25 mouse cellular contexts compared by ENCODE assay signal in genomic region chr4:143140940-143141339, GRCm38 (mm10).
DNase-seq lines count a peak whose midpoint lies in the region; ATAC-seq and TF ChIP-seq lines count a peak whose summit lies in the region.
"Had no signal": no experiment of that assay in that cellular context is flagged by ENCODE, and none has a peak within 500 bp of the region (broad histone marks: within the 10 kb centered on the region; RNA-seq: fewer than 3 reads in every experiment).

No protein-coding gene starts in this region.

- no peak for TF ChIP-seq CTCF in intestine, postnatal 0 days (IDR thresholded peaks at IDR 0.05; ENCODE audit: low read depth)
- no peak for TF ChIP-seq CTCF in stomach, postnatal 0 days (IDR thresholded peaks at IDR 0.05; ENCODE audit: low read depth)

- WGBS in intestine, embryonic 15.5 days: 64% methylated on average over 3 of the region's 3 CpGs
- 59% methylated on average over 3 of the region's 3 CpGs for WGBS in intestine, postnatal 0 days
- WGBS in stomach, embryonic 15.5 days: 81% methylated on average over 3 of the region's 3 CpGs
- 62% methylated on average over 3 of the region's 3 CpGs for WGBS in stomach, postnatal 0 days
- 97% methylated on average over 3 of the region's 3 CpGs for WGBS in midbrain, embryonic 11.5 days
- 81% methylated on average over 3 of the region's 3 CpGs for WGBS in liver, embryonic 11.5 days

- no peaks in the 10 kb centered on the region for H3K27me3 ChIP-seq in intestine, embryonic 15.5 days (replicated peaks)
- no peaks in the 10 kb centered on the region for H3K27me3 ChIP-seq in intestine, postnatal 0 days (replicated peaks; ENCODE audit: control insufficient read depth, insufficient read depth, low read length)
- H3K27me3 ChIP-seq in stomach, embryonic 15.5 days (replicated peaks): no peaks in the 10 kb centered on the region
- no peaks in the 10 kb centered on the region for H3K27me3 ChIP-seq in stomach, postnatal 0 days (ENCODE audit: control insufficient read depth, insufficient read depth, low read length)
- no peaks in the 10 kb centered on the region for H3K27me3 ChIP-seq in midbrain, embryonic 11.5 days (ENCODE audit: control insufficient read depth, insufficient read depth, low read length)
- no peaks in the 10 kb centered on the region for H3K27me3 ChIP-seq in liver, embryonic 11.5 days (replicated peaks; ENCODE audit: control insufficient read depth, insufficient read depth, low read length)
- H3K27me3 ChIP-seq: embryonic facial prominence, embryonic 13.5 days; embryonic facial prominence, embryonic 15.5 days; forebrain, embryonic 13.5 days; Patski had no signal

- H3K9me3 ChIP-seq in intestine, embryonic 15.5 days: no peaks in the 10 kb centered on the region
- no peaks in the 10 kb centered on the region for H3K9me3 ChIP-seq in intestine, postnatal 0 days (ENCODE audit: control insufficient read depth)
- no peaks in the 10 kb centered on the region for H3K9me3 ChIP-seq in stomach, embryonic 15.5 days
- H3K9me3 ChIP-seq in stomach, postnatal 0 days (ENCODE audit: control insufficient read depth, low read length): no peaks in the 10 kb centered on the region
- H3K9me3 ChIP-seq in midbrain, embryonic 11.5 days (ENCODE audit: control insufficient read depth, low read length): no peaks in the 10 kb centered on the region
- no peaks in the 10 kb centered on the region for H3K9me3 ChIP-seq in liver, embryonic 11.5 days (ENCODE audit: control insufficient read depth, low read length)
- H3K9me3 ChIP-seq: embryonic facial prominence, embryonic 13.5 days; embryonic facial prominence, embryonic 15.5 days; forebrain, embryonic 13.5 days; G1E had no signal

- no peak for TF ChIP-seq EP300 in stomach, postnatal 0 days (optimal IDR thresholded peaks at IDR 0.05)

- no peak overlapping the region for H3K9ac ChIP-seq in intestine, embryonic 15.5 days
- H3K9ac ChIP-seq in intestine, postnatal 0 days (ENCODE audit: low read depth, low read length): no peak overlapping the region
- no peak overlapping the region for H3K9ac ChIP-seq in stomach, embryonic 15.5 days
- H3K9ac ChIP-seq in stomach, postnatal 0 days (ENCODE audit: low read length): no peak overlapping the region
- no peak overlapping the region for H3K9ac ChIP-seq in midbrain, embryonic 11.5 days (ENCODE audit: low read length)
- no peak overlapping the region for H3K9ac ChIP-seq in liver, embryonic 11.5 days (ENCODE audit: low read depth, low read length)
- H3K9ac ChIP-seq: embryonic facial prominence, embryonic 13.5 days; embryonic facial prominence, embryonic 15.5 days; forebrain, embryonic 13.5 days had no signal

- H3K36me3 ChIP-seq in intestine, embryonic 15.5 days: peaks cover 7% of the 10 kb centered on the region
- H3K36me3 ChIP-seq in intestine, postnatal 0 days (ENCODE audit: control insufficient read depth, insufficient read depth): peaks cover 21% of the 10 kb centered on the region
- H3K36me3 ChIP-seq in stomach, embryonic 15.5 days: peaks cover 14% of the 10 kb centered on the region
- H3K36me3 ChIP-seq in stomach, postnatal 0 days (ENCODE audit: control insufficient read depth, insufficient read depth, low read length): peaks cover 4% of the 10 kb centered on the region; the same call in 1 of the 2 replicates
- H3K36me3 ChIP-seq in midbrain, embryonic 11.5 days (ENCODE audit: control insufficient read depth, insufficient read depth, low read length): no peaks in the 10 kb centered on the region; the same call in 1 of the 2 replicates
- H3K36me3 ChIP-seq in liver, embryonic 11.5 days (ENCODE audit: control insufficient read depth, insufficient read depth, low read length): peaks cover 5% of the 10 kb centered on the region

- H3K27ac ChIP-seq in intestine, embryonic 15.5 days: no peak overlapping the region
- H3K27ac ChIP-seq in intestine, postnatal 0 days (ENCODE audit: low read depth, low read length): no peak overlapping the region
- peak overlapping the region; percentile 21; the same call in 1 of the 2 replicates for H3K27ac ChIP-seq in stomach, embryonic 15.5 days
- no peak overlapping the region for H3K27ac ChIP-seq in stomach, postnatal 0 days (replicated peaks)
- H3K27ac ChIP-seq in midbrain, embryonic 11.5 days (ENCODE audit: low read depth, low read length): no peak overlapping the region
- no peak overlapping the region for H3K27ac ChIP-seq in liver, embryonic 11.5 days (ENCODE audit: low read depth, low read length)
- H3K27ac ChIP-seq: embryonic facial prominence, embryonic 13.5 days; embryonic facial prominence, embryonic 15.5 days; forebrain, embryonic 13.5 days had no signal

- H3K4me2 ChIP-seq in intestine, embryonic 15.5 days (replicated peaks): no peak overlapping the region
- no peak overlapping the region for H3K4me2 ChIP-seq in intestine, postnatal 0 days (replicated peaks; ENCODE audit: low read depth)
- H3K4me2 ChIP-seq in stomach, embryonic 15.5 days: no peak overlapping the region
- no peak overlapping the region for H3K4me2 ChIP-seq in stomach, postnatal 0 days (replicated peaks; ENCODE audit: low read depth)
- no peak overlapping the region for H3K4me2 ChIP-seq in midbrain, embryonic 11.5 days
- no peak overlapping the region for H3K4me2 ChIP-seq in liver, embryonic 11.5 days
- H3K4me2 ChIP-seq: embryonic facial prominence, embryonic 13.5 days; embryonic facial prominence, embryonic 15.5 days; forebrain, embryonic 13.5 days had no signal

- H3K4me3 ChIP-seq in intestine, embryonic 15.5 days (replicated peaks): no peak overlapping the region
- H3K4me3 ChIP-seq in intestine, postnatal 0 days (ENCODE audit: low read depth, low read length): no peak overlapping the region
- H3K4me3 ChIP-seq in stomach, embryonic 15.5 days (replicated peaks): no peak overlapping the region
- H3K4me3 ChIP-seq in stomach, postnatal 0 days (ENCODE audit: low read depth, low read length): no peak overlapping the region
- no peak overlapping the region for H3K4me3 ChIP-seq in midbrain, embryonic 11.5 days (ENCODE audit: low read depth, low read length)
- no peak overlapping the region for H3K4me3 ChIP-seq in liver, embryonic 11.5 days (ENCODE audit: low read depth, low read length)
- H3K4me3 ChIP-seq: embryonic facial prominence, embryonic 13.5 days; embryonic facial prominence, embryonic 15.5 days; erythroblast, embryonic 14.5 days; forebrain, embryonic 13.5 days had no signal

- peak; percentile 70 for ATAC-seq in intestine, embryonic 15.5 days
- ATAC-seq in intestine, postnatal 0 days: no peak
- ATAC-seq in stomach, embryonic 15.5 days (ENCODE audit: insufficient read depth, low FRiP score, low read depth): no peak
- ATAC-seq in stomach, postnatal 0 days (ENCODE audit: low FRiP score, low TSS enrichment): peak; percentile 77; the same call in 1 of the 2 replicates
- ATAC-seq in midbrain, embryonic 11.5 days (ENCODE audit: low FRiP score): no peak
- ATAC-seq in liver, embryonic 11.5 days (replicated peaks; ENCODE audit: low FRiP score): no peak
- no peak for ATAC-seq in erythroid progenitor cell, adult 5-6 weeks (replicated peaks; ENCODE audit: low FRiP score, poor library complexity, severe bottlenecking)
- ATAC-seq: forebrain, embryonic 13.5 days; forebrain, embryonic 16.5 days; Patski had no signal

- H3K4me1 ChIP-seq in intestine, embryonic 15.5 days (replicated peaks): 0 out of 2 replicates have a peak, but pooled peaks cover 4% of the 10 kb centered on the region
- 0 out of 2 replicates have a peak, but pooled peaks cover 5% of the 10 kb centered on the region for H3K4me1 ChIP-seq in intestine, postnatal 0 days (replicated peaks; ENCODE audit: control insufficient read depth, insufficient read depth, low read length)
- peaks cover 4% of the 10 kb centered on the region; the same call in 1 of the 2 replicates for H3K4me1 ChIP-seq in stomach, embryonic 15.5 days
- no peaks in the 10 kb centered on the region for H3K4me1 ChIP-seq in stomach, postnatal 0 days (replicated peaks; ENCODE audit: control insufficient read depth, insufficient read depth)
- H3K4me1 ChIP-seq in midbrain, embryonic 11.5 days (ENCODE audit: control insufficient read depth, insufficient read depth, low read length): peaks cover 7% of the 10 kb centered on the region; the same call in 1 of the 2 replicates
- H3K4me1 ChIP-seq in liver, embryonic 11.5 days (replicated peaks; ENCODE audit: control insufficient read depth, insufficient read depth, low read length): peaks cover 7% of the 10 kb centered on the region

- DNase-seq in ZHBTc4 (ENCODE audit: low read depth, low spot score): peak; percentile 34
- peak; percentile 43 for DNase-seq in stomach, postnatal 0 days (ENCODE audit: low spot score)
- no peak for DNase-seq in midbrain, embryonic 11.5 days (ENCODE audit: low spot score, missing footprints)
- no peak for DNase-seq in liver, embryonic 11.5 days (ENCODE audit: low spot score)
- DNase-seq: adrenal gland, adult 2 months; adrenal gland, postnatal 10 days; adrenal gland, postnatal 25 days; cerebellum, adult 11 months; cerebellum, adult 18-20 months; cerebellum, adult 8-10 months; cerebellum, adult 9-11 months; cerebellum, postnatal 14 days; cerebellum, postnatal 36 days; embryo, embryonic 11 days had no signal

Comparison
In these comparisons a context has a peak if more than half of its experiments do, and no peak if none do; other contexts are left out.
1. ATAC-seq: peak in intestine, embryonic 15.5 days (single experiment) and stomach, postnatal 0 days (single experiment); none in intestine, postnatal 0 days (single experiment), stomach, embryonic 15.5 days (single experiment), midbrain, embryonic 11.5 days (single experiment), liver, embryonic 11.5 days (single experiment) and erythroid progenitor cell, adult 5-6 weeks (single experiment).
2. DNase-seq: peak in ZHBTc4 (single experiment) and stomach, postnatal 0 days (single experiment); none in midbrain, embryonic 11.5 days (single experiment) and liver, embryonic 11.5 days (single experiment).